Mouse (Mus musculus) embryonic fibroblast, embryonic 13.5 days (primary cell): Measurements from ENCODE around the gene Gm20388.

Experiments
- CTCF ChIP-seq: IDR thresholded peaks from 2 replicates; pipeline ENCODE4 v1.5.1; 2011; ENCODE audit warnings: mild to moderate bottlenecking, control low read depth, low read length, moderate library complexity, borderline replicate concordance; ENCODE audit not compliant: insufficient read depth
- POLR2A ChIP-seq: IDR thresholded peaks from 2 replicates; pipeline ENCODE4 v1.6.1; 2011; ENCODE audit warnings: low read depth, mild to moderate bottlenecking, control low read depth, low read length, moderate library complexity

DNA sequence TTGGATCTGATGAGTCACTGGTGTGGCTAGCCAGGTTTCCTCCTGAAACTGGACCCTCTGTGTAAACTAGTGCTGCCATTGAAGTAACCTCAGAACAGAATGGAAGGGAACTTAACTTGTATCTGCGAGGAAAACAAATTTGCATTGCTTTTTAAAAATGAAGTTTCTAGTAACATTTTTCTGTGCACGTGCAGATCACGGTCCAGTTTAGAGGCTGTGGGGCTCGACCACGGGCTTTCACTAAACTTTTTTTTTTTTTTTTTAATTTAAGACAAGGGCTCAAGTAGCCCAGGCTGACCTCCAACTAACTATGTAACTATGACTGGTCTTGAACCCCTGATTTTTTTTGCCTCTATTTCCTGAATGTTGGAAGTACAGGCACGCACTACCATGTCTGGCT lies 2792.3 kb downstream of the Gm20388 start:
- TF ChIP-seq CTCF = no peak
- no peak for TF ChIP-seq POLR2A
